Mouse (Mus musculus) adrenal gland, adult (tissue): ENCODE results near the gene Armh3.

ENCODE experiments used
- DNase-seq, 2 experiments: peaks; one replicate each; pipeline ENCODE4 v3.0.0; 2022 to 2023; ENCODE audit warnings: low spot score in 1 of 2; ENCODE audit not compliant: inconsistent age in 2 of 2

Gene Armh3

GRCm38 (mm10) chr19:45997785-45998693 lies at the start of gene Armh3:
Armh3 (minus strand) TSS chr19:45998488.
- DNase-seq, result peak; percentile 93 to 98

GRCm38 (mm10) chr19:46047426-46047825 lies 49.1 kb upstream of the Armh3 start:
- peak in 1 of 2 experiments; percentile 20 for DNase-seq

- peak; percentile 23 to 52 for DNase-seq
Observed at GRCm38 (mm10) chr19:46046621-46047025, 48.3 kb upstream of the Armh3 start.

- DNase-seq, result peak; percentile 75 to 89
Observed at GRCm38 (mm10) chr19:46045696-46046311, 47.5 kb upstream of the Armh3 start.

GRCm38 (mm10) chr19:46044993-46045695 lies 46.9 kb upstream of the Armh3 start, which contains the start of gene Ldb1:
Ldb1 (minus strand) TSS chr19:46045214.
- peak; percentile 93 to 97 for DNase-seq

- DNase-seq, result peak; percentile 62 to 86
Observed at GRCm38 (mm10) chr19:46044271-46044992, 46.1 kb upstream of the Armh3 start, which contains the start of gene Pprc1. Pprc1 (plus strand) TSS chr19:46044886.

GRCm38 (mm10) chr19:46043380-46043779 lies 45.1 kb upstream of the Armh3 start:
- peak in 1 of 2 experiments; percentile 63 for DNase-seq

- DNase-seq, result peak; percentile 71 to 73
Observed at GRCm38 (mm10) chr19:46042476-46043011, 44.3 kb upstream of the Armh3 start.

- DNase-seq, result peak; percentile 91 to 96
Observed at GRCm38 (mm10) chr19:46041933-46042475, 43.7 kb upstream of the Armh3 start.

- peak in 1 of 2 experiments; percentile 25 for DNase-seq
Observed at GRCm38 (mm10) chr19:46041299-46041932, 43.1 kb upstream of the Armh3 start.

- DNase-seq, result peak in 1 of 2 experiments; percentile 16
Observed at GRCm38 (mm10) chr19:46040149-46040902, 42.0 kb upstream of the Armh3 start.

GRCm38 (mm10) chr19:46039478-46039877 lies 41.2 kb upstream of the Armh3 start:
- peak; percentile 91 to 96 for DNase-seq

- peak; percentile 53 to 80 for DNase-seq
Observed at GRCm38 (mm10) chr19:46038851-46039260, 40.6 kb upstream of the Armh3 start.

- DNase-seq, result peak in 1 of 2 experiments; percentile 45
Observed at GRCm38 (mm10) chr19:46037925-46038850, 39.9 kb upstream of the Armh3 start.

- DNase-seq, result peak in 1 of 2 experiments; percentile 47
Observed at GRCm38 (mm10) chr19:46037243-46037924, 39.1 kb upstream of the Armh3 start.

GRCm38 (mm10) chr19:46036477-46037242 lies 38.4 kb upstream of the Armh3 start:
- DNase-seq, result peak in 1 of 2 experiments; percentile 52
